Mouse (Mus musculus) megakaryocyte, embryonic 14.5 days (primary cell): ENCODE measurements at regions not wholly inside any gene's neighbourhood (a gene's known extent, or its start where the extent isn't known, plus 50 kb on each side); places are given as distances from the start of the nearest gene placed in this dataset.

Source experiments
- FLI1 ChIP-seq: IDR thresholded peaks from 2 replicates; pipeline ENCODE4 v1.6.1; 2012; ENCODE audit warnings: low read length, inconsistent platforms, mixed read lengths
- GATA1 ChIP-seq: IDR thresholded peaks from 3 replicates; pipeline ENCODE4 v1.6.1; 2012; ENCODE audit warnings: mixed read lengths, low read length, inconsistent platforms, borderline replicate concordance

- TF ChIP-seq GATA1 (no peak), FLI1 (no peak)
These were observed 96.8 kb upstream of the Eif4g2 start for GRCm38 (mm10) chr7:111179401-111180271.
